Mouse (Mus musculus) urinary bladder, adult 2 months (tissue): Measurements from ENCODE around the gene Kmt2b. TPM values are rescaled to one million over a fixed set of nuclear protein-coding genes. Genes with fewer than 3 reads are reported as not detected.

ENCODE experiments used
- DNase-seq: peaks from one replicate; pipeline ENCODE4 v3.0.0; 2022; ENCODE audit warnings: low spot score
- polyA plus RNA-seq: library from polyadenylated mRNA; depleted of rRNA; stranded (reverse); fragments of >200 nt; gene quantifications from 2 replicates; pipeline ENCODE4 v1.2.3, GENCODE M21; 2012

Kmt2b gene
- polyA plus RNA-seq, 1 experiment = 38.3 TPM

- no peak for DNase-seq
These were observed 22.5 kb downstream of the Kmt2b start for GRCm38 (mm10) chr7:30566033-30566432.

DNA sequence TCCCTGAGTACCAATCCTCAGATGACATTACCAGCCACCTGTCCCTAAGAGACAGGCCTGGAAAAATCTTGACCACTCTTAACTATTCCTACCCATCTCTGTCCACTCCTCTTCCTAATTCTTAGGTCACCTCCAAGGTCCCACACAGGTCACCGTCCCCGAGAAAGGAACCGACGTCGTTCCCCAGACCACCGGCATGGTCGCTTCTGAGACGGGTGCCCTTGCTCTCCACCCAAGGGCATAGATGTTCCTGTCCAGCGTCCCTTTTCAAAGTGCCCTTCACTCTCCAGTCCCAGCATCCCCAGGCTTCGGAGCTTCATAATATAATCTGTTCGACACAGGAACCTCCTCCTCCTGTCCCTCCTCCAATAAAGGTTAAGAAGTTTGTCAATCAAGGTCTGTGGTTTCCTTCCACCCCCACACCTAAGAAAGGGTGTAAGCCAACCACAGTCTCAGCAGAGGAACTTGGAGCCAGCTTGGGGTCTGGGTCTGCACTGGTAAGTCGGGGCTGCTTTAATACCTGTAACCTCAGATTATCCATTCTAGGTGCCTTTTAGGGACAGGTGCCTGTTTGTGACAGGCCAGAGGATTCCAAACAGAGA lies 23.5 kb downstream of the Kmt2b start, which contains the start of gene Igflr1:
TSS of gene Igflr1 (plus strand) at position 458 of the 602 bp plus-strand sequence.
- DNase-seq = no peak

- no peak for DNase-seq
These were observed 24.6 kb downstream of the Kmt2b start for GRCm38 (mm10) chr7:30563906-30564280.

- DNase-seq = peak; percentile 73
These were observed 25.2 kb downstream of the Kmt2b start, which contains the start of the genes U2af1l4, Gm49396 and Psenen for GRCm38 (mm10) chr7:30563117-30563905. Gene U2af1l4, plus strand, starts transcription at chr7:30563301. Gene Gm49396, plus strand, starts transcription at chr7:30563344. Gene Psenen, minus strand, starts transcription at chr7:30563627.

DNA sequence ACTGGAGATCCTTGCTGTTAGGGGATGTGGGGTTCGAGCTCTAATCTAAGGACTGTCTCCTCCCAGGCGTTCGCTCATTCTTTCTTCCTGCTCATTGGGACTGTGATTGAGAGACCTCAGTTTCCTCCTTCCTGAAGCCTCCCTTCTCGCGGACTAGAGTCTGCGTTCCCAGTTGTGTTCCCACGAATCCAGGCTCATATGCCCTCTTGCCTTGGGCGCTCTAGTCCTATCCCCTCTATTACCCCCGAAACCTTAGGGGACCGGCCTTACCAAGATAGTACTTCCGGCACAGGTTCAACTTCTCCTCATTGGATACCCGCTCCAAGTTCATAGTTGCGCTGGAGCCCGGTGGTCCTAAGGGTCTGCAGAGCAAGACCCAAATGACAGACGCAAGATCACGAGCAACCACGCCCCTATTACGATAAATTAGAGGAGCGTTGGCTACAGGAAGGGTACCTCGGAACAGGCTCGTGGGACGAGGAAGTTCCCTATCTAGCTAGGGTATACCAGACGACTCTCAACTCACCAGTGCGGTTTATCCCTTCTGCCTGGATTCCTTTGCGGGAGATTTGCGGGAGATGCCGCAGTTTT lies 25.9 kb downstream of the Kmt2b start:
- peak; percentile 47 for DNase-seq

- DNase-seq = no peak
These were observed 28.2 kb downstream of the Kmt2b start for GRCm38 (mm10) chr7:30560296-30560695.

DNA sequence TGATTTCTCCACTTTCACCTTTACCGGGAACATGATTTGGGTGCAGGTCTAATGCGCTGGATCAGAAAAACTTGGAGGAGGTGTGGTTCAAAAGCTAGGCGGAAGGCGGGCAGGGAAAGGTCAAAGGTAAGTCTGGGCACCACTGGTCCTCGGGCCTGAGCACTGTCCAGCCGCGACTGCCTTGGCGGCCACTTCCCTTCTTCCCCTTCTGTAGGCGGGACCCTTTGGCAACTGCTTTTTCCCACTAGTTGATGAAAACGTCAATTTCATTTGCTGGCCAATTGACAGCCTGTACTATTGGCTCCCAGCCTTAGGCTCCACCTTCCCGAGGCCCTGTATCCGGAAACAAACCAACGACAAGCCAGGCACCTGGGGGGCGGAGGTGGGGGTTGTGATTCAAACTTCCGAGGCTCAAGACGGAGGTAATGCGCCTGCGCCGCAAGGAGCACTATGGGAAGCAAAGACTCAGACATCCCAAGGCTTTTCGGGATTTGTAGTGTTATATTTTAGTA lies 29.0 kb downstream of the Kmt2b start, which contains the start of gene Lin37:
TSS of gene Lin37 (minus strand) at position 396 of the 512 bp plus-strand sequence.
- DNase-seq = peak; percentile 76

- DNase-seq = no peak
These were observed 29.7 kb downstream of the Kmt2b start for GRCm38 (mm10) chr7:30558656-30559442.

GRCm38 (mm10) chr7:30557901-30558514 lies 30.5 kb downstream of the Kmt2b start:
- no peak for DNase-seq

- no peak for DNase-seq
These were observed 31.5 kb downstream of the Kmt2b start for GRCm38 (mm10) chr7:30556894-30557536.

DNA sequence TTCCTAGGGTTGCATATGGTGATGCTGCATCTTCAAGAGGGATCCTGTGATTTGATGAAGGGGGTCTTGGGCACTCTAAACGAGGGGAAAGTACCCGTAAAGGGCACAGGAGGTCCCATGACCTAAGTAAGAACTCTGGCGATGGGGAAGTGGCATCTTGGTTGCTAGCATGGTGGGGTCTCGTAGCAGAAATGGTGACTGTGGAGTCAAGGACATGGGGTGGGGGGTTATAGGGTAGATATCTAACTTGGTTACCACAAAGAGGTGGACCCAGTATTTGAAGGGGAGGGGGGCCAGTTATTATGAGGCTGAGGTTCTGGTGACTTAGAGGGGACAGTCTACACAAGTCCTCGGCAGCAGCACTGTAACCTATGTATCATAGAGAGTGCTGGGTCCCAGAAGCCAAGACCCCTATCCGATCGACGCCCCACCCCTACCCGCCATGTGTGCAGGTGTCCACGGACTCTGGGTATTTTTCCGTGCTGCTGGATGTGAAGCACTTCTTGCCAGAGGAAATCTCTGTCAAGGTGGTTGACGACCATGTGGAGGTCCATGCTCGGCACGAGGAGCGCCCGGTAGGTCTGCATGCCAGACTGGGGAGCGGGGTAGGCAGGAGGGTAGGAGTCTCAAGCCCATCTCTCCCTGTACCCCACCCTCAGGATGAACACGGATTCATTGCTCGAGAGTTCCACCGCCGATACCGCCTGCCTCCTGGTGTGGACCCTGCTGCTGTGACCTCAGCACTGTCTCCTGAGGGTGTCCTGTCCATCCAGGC lies 34.5 kb downstream of the Kmt2b start:
- DNase-seq = no peak

DNA sequence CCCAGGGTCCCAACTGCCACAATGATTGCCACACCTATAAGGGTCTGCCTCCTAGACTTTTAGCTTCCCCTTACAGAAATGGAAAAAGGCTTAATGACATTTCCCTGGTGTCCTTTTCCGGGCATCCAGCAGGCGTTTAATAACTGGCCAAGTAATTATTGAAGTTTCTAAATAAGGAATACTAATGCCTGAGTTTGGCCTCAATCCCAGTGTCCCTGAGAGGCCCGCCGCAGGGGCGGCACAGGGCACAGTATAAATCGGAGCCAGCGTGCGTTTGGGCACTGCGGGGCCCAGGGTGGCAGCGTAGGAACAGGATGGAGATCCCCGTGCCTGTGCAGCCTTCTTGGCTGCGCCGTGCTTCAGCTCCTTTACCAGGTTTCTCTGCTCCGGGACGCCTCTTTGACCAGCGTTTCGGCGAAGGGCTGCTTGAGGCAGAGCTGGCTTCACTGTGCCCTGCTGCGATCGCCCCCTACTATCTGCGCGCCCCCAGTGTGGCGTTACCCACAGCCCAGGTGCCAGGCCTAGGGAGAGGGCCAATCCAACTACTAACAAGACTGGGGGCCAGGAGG lies 35.4 kb downstream of the Kmt2b start:
- peak; percentile 56 for DNase-seq

DNA sequence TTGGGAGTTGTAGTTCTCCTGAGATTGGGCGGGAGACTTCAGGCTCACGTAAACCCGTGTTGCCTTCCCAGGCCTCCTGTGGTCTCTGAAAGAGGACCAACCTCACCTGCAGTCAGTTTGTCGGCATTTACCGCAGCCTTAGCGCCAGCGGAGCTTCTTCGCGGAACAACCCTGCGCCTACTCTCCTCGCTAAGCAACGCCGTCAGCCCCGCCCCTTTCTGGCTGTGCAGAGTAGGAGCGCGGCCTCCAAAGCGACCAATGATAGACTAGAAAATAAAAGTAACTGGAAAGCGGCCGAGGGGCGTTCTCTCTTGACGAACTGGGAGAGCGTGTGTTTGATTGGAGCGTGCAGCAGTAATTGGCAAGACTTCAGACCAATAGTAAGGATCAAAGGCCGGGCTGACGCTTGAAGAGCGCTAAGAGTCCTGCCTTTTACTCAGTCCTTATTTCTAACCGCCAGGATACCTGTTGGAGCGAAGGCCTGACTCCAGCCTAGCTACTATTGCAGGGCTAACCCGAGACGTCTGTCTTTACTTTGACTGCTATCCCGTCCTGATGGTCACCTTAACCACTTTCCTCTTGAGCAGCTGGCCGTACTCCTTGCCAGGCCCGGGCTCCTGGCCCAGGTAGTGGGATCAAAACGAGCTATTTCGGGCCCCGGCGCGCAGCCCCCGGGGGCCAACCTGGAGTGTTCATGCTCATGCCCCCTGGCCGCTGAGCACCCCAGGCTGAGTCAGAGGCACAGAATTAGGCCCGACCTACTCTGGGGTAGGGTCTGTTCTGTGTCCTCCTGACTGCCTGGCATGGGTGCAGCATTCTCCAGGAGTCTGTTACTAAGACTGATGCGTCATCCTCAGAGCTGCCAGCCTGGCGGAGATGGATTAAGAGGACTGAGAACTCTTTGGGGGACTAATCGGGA lies 36.2 kb downstream of the Kmt2b start, which contains the start of the genes Hspb6 and Proser3:
TSS of gene Hspb6 (plus strand) at position 77 of the 919 bp plus-strand sequence.
TSS of gene Proser3 (minus strand) at position 198 of the 919 bp plus-strand sequence.
- DNase-seq = peak; percentile 85

GRCm38 (mm10) chr7:30551445-30552101 lies 37.0 kb downstream of the Kmt2b start:
- DNase-seq = no peak

- no peak for DNase-seq
These were observed 37.9 kb downstream of the Kmt2b start for GRCm38 (mm10) chr7:30550603-30551002.

DNA sequence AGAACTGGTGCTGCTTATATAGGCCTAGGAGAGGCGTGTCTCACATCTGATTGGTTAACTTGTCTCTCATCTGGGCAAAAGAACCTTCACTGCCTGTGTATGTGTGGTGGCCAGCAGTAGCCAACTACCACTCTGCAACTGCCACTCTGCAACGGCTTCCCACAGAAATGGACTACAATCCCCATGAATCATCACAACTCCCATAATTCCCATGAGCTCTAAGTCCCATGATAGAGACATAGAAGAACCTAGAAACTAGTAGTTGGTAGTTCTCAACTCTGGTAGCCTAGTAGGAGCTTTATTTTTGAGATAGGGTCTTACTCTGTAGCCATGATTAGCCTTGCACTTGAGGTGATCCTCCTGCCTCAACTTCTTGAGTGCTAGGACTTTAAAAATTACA lies 38.6 kb downstream of the Kmt2b start:
- DNase-seq = no peak

DNA sequence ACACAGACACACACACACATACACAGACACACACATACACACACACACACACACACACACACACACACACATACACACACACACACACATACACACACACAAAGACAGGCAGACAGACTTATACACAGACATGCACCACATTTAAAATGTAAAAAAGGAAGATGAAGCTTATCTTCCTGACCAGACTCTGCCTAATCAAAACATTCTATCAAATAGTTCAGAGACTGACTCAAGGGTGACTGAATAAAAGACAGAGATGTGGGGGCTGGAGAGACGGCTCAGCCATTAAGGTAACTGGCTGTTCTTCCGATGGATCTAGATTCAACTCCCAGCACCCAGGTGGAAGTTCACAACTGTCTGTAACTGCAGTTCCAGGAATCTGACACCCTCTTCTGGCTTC lies 44.2 kb downstream of the Kmt2b start:
- no peak for DNase-seq

GRCm38 (mm10) chr7:30540572-30540971 lies 48.0 kb downstream of the Kmt2b start:
- DNase-seq = no peak
